Mouse (Mus musculus): Measurements from ENCODE around the gene Ssbp3.

GRCm38 (mm10) chr4:107003199-107003598, 92.7 kb downstream of the Ssbp3 start:
- TF ChIP-seq CTCF (IDR thresholded peaks at IDR 0.05; ENCODE audit: borderline replicate concordance, insufficient read depth, low read length): no peak
- TF ChIP-seq POLR2A (IDR thresholded peaks at IDR 0.05; ENCODE audit: low read depth, low read length): no peak
